Mouse (Mus musculus) bone marrow, adult 2 months (tissue): ENCODE measurements around the gene Syvn1. TPM values are rescaled to one million over a fixed set of nuclear protein-coding genes. Genes with fewer than 3 reads are reported as not detected.

Source experiments
- H3K27ac ChIP-seq: fragments of 200-500 bp; 2 replicates; pipeline ENCODE4 v1.5.1; 2012; ENCODE audit warnings: low read depth, mild to moderate bottlenecking, control low read depth, inconsistent platforms, low read length; ENCODE audit not compliant: control insufficient read depth, poor library complexity, insufficient read depth
- H3K4me1 ChIP-seq: fragments of 200-500 bp; 2 replicates; pipeline ENCODE4 v1.6.1; 2011; ENCODE audit warnings: low read length; ENCODE audit not compliant: control insufficient read depth, insufficient read depth
- H3K4me3 ChIP-seq: fragments of 200-500 bp; replicated peaks from 2 replicates; pipeline ENCODE3; 2011; ENCODE audit warnings: mild to moderate bottlenecking, low read depth, low read length, control low read depth; ENCODE audit not compliant: control insufficient read depth
- CTCF ChIP-seq: fragments of 200-500 bp; IDR thresholded peaks from 2 replicates; pipeline ENCODE4 v1.5.1; 2011; ENCODE audit warnings: low read length, control low read depth; ENCODE audit not compliant: control insufficient read depth, insufficient read depth
- POLR2A ChIP-seq: fragments of 200-500 bp; IDR thresholded peaks from 2 replicates; pipeline ENCODE4 v1.6.1; 2011; ENCODE audit warnings: low read depth, mild to moderate bottlenecking, control low read depth, low read length, borderline replicate concordance; ENCODE audit not compliant: control insufficient read depth
- WGBS: fragments of 180-500 bp; shearing (Covaris S2); methylation state at CpG from one replicate; pipeline ENCODE4 v1.1.7; 2018; 5-methylcytosine and 5-hydroxymethylcytosine counted together
- polyA plus RNA-seq: library from polyadenylated mRNA; stranded (reverse); fragments of >200 nt; gene quantifications from 2 replicates; pipeline ENCODE4 v1.2.4, GENCODE M21; 2011; ENCODE audit warnings: low replicate concordance; ENCODE audit not compliant: missing spikeins, insufficient read depth, insufficient read length

Gene Syvn1
- polyA plus RNA-seq, 1 experiment, result 58.5 TPM

GRCm38 (mm10) chr19:6082156-6082555, 35.8 kb downstream of the Syvn1 start, which contains the start of gene Gm28374:
TSS of gene Gm28374 (minus strand) at chr19:6082256.
- H3K4me3 ChIP-seq, result no peak within 1 kb of the TSS
- no peak for TF ChIP-seq POLR2A
- TF ChIP-seq CTCF, result no peak

GRCm38 (mm10) chr19:6084478-6085248, 38.3 kb downstream of the Syvn1 start, which contains the start of the genes Zfpl1 and Cdca5:
TSS of gene Zfpl1 (minus strand) at chr19:6084956.
TSS of gene Cdca5 (plus strand) at chr19:6084983.
- H3K4me1 ChIP-seq, result no peaks in the 10 kb centered on the region; the same call in 1 of the 2 replicates
- H3K27ac ChIP-seq, result peak within 1 kb of the TSS; percentile 61
- under 1% methylated on average over 58 of the region's 58 CpGs for WGBS
- TF ChIP-seq POLR2A (peak; percentile 82), CTCF (no peak; the same call in 1 of the 2 replicates)
- H3K4me3 ChIP-seq, result peak within 1 kb of the TSS; percentile 71

More at GRCm38 (mm10) chr19:6082156-6082555, 35.8 kb downstream of the Syvn1 start, which contains the start of gene Gm28374:
- 81% methylated on average over 9 of the region's 9 CpGs for WGBS
- Histone ChIP-seq H3K27ac (no peak within 1 kb of the TSS), H3K4me1 (no peaks in the 10 kb centered on the region; the same call in 1 of the 2 replicates)

GRCm38 (mm10) chr19:6085417-6085879, 39.1 kb downstream of the Syvn1 start:
- Histone ChIP-seq H3K4me3 (peak overlapping the region; percentile 71), H3K4me1 (no peaks in the 10 kb centered on the region; the same call in 1 of the 2 replicates), H3K27ac (peak overlapping the region; percentile 61)
- no peak for TF ChIP-seq POLR2A
- no peak for TF ChIP-seq CTCF
- WGBS, result under 1% methylated on average over 17 of the region's 17 CpGs

- 95% methylated on average over 13 of the region's 13 CpGs for WGBS
- TF ChIP-seq POLR2A (no peak), CTCF (no peak)
- H3K4me1 ChIP-seq, result no peaks in the 10 kb centered on the region; the same call in 1 of the 2 replicates
- no peak overlapping the region for H3K27ac ChIP-seq
- H3K4me3 ChIP-seq, result no peak overlapping the region
Measured at GRCm38 (mm10) chr19:6088841-6089240, 42.5 kb downstream of the Syvn1 start.

- no peaks in the 10 kb centered on the region for H3K4me1 ChIP-seq
- no peak within 1 kb of the TSS for H3K4me3 ChIP-seq
- WGBS, result 88% methylated on average over 7 of the region's 7 CpGs
- H3K27ac ChIP-seq, result no peak within 1 kb of the TSS
- TF ChIP-seq POLR2A (no peak), CTCF (no peak)
Measured at GRCm38 (mm10) chr19:6094119-6094518, 47.7 kb downstream of the Syvn1 start, which contains the start of gene AC131692.1. TSS of gene AC131692.1 (plus strand) at chr19:6094419.

- TF ChIP-seq CTCF, result no peak
- TF ChIP-seq POLR2A, result no peak
- WGBS, result 51% methylated on average over 3 of the region's 3 CpGs
Measured at GRCm38 (mm10) chr19:6097847-6098246, 51.5 kb downstream of the Syvn1 start.

GRCm38 (mm10) chr19:6101186-6101585, 54.8 kb downstream of the Syvn1 start:
- peaks cover 3% of the 10 kb centered on the region for H3K4me1 ChIP-seq
- no peak overlapping the region for H3K27ac ChIP-seq
- WGBS, result 84% methylated on average over 6 of the region's 6 CpGs
- H3K4me3 ChIP-seq, result no peak overlapping the region
- TF ChIP-seq POLR2A, result no peak
- TF ChIP-seq CTCF, result no peak

More at GRCm38 (mm10) chr19:6097847-6098246, 51.5 kb downstream of the Syvn1 start:
- H3K4me1 ChIP-seq, result peaks cover 2% of the 10 kb centered on the region
- H3K27ac ChIP-seq, result no peak overlapping the region
- no peak overlapping the region for H3K4me3 ChIP-seq

- 60% methylated on average over 6 of the region's 6 CpGs for WGBS
- Histone ChIP-seq H3K4me1 (peaks cover 3% of the 10 kb centered on the region), H3K4me3 (no peak overlapping the region), H3K27ac (peak overlapping the region; percentile 69)
- TF ChIP-seq CTCF, result no peak
- TF ChIP-seq POLR2A, result no peak
Measured at GRCm38 (mm10) chr19:6102169-6102853, 55.9 kb downstream of the Syvn1 start.

Other genes starting within 250 kb of the Syvn1 start
- 14.3 and 18.1 TPM in 2 replicates for gene Frmd8, start 171.3 kb upstream of the Syvn1 start, polyA plus RNA-seq
- 11.6 and 24.6 TPM in 2 replicates for gene Slc25a45, start 168.8 kb upstream of the Syvn1 start, polyA plus RNA-seq
- gene Tigd3, start 152.4 kb upstream of the Syvn1 start, polyA plus RNA-seq, result 4.4 and 6.4 TPM in 2 replicates
- 31.1 and 60.8 TPM in 2 replicates for gene Dpf2, start 133.6 kb upstream of the Syvn1 start, polyA plus RNA-seq
- 2.3 and 5.3 TPM in 2 replicates for gene Cdc42ep2, start 121.8 kb upstream of the Syvn1 start, polyA plus RNA-seq
- gene Pola2, start 82.4 kb upstream of the Syvn1 start, polyA plus RNA-seq, result 41.9 and 79.8 TPM in 2 replicates
- gene Slc22a20, start 60.4 kb upstream of the Syvn1 start, polyA plus RNA-seq, result 0.80 TPM in 1 of 2 replicates, not detected in the other
- 59.9 and 139 TPM in 2 replicates for gene Capn1, start 30.7 kb upstream of the Syvn1 start, polyA plus RNA-seq
- 29.9 and 52.5 TPM in 2 replicates for gene Mrpl49, start 11.2 kb downstream of the Syvn1 start, polyA plus RNA-seq
- gene Fau, start 11.3 kb downstream of the Syvn1 start, polyA plus RNA-seq, result 2,232 and 4,155 TPM in 2 replicates
- 8.4 and 14.3 TPM in 2 replicates for gene Znhit2, start 14.6 kb downstream of the Syvn1 start, polyA plus RNA-seq
- gene Tm7sf2, start 21.8 kb downstream of the Syvn1 start, polyA plus RNA-seq, result 5.9 and 12.3 TPM in 2 replicates
- gene Vps51, start 30.7 kb downstream of the Syvn1 start, polyA plus RNA-seq, result 48.4 and 85.1 TPM in 2 replicates
- gene Tmem262, start 33.5 kb downstream of the Syvn1 start, polyA plus RNA-seq, result not detected in 2 replicates
- gene Gm28374, start 35.7 kb downstream of the Syvn1 start, polyA plus RNA-seq, result not detected in 2 replicates
- gene Zfpl1, start 38.4 kb downstream of the Syvn1 start, polyA plus RNA-seq, result 12.2 and 22.8 TPM in 2 replicates
- gene Cdca5, start 38.4 kb downstream of the Syvn1 start, polyA plus RNA-seq, result 28.8 and 31.0 TPM in 2 replicates
- 6.6 and 6.9 TPM in 2 replicates for gene AC131692.1, start 47.8 kb downstream of the Syvn1 start, polyA plus RNA-seq
- gene Naaladl1, start 59.2 kb downstream of the Syvn1 start, polyA plus RNA-seq, result 5.2 and 5.3 TPM in 2 replicates
- gene Sac3d1, start 72.1 kb downstream of the Syvn1 start, polyA plus RNA-seq, result 2.5 and 6.0 TPM in 2 replicates
- gene Snx15, start 81.7 kb downstream of the Syvn1 start, polyA plus RNA-seq, result 33.2 and 38.4 TPM in 2 replicates
- gene Batf2, start 94.4 kb downstream of the Syvn1 start, polyA plus RNA-seq, result 0.93 TPM in 1 of 2 replicates, not detected in the other
- gene Arl2, start 95.0 kb downstream of the Syvn1 start, polyA plus RNA-seq, result 19.6 and 20.5 TPM in 2 replicates
- gene Majin, start 137.8 kb downstream of the Syvn1 start, polyA plus RNA-seq, result not detected in 2 replicates
- gene Gpha2, start 179.8 kb downstream of the Syvn1 start, polyA plus RNA-seq, result not detected in 2 replicates
- 21.0 and 43.9 TPM in 2 replicates for gene Ppp2r5b, start 189.3 kb downstream of the Syvn1 start, polyA plus RNA-seq
- 17.0 and 36.4 TPM in 2 replicates for gene Atg2a, start 195.1 kb downstream of the Syvn1 start, polyA plus RNA-seq
- 40.0 and 63.1 TPM in 2 replicates for gene Ehd1, start 230.1 kb downstream of the Syvn1 start, polyA plus RNA-seq